Mouse (Mus musculus) G1E (cell line): ENCODE measurements around the gene Ppp3ca. TPM values are rescaled to one million over a fixed set of nuclear protein-coding genes. Genes with fewer than 3 reads are reported as not detected.

Experiments used
- ATAC-seq: 2 replicates; pipeline ENCODE4 v1.8.0; 2016; ENCODE audit warnings: mild to moderate bottlenecking; ENCODE audit not compliant: insufficient number of reproducible peaks, poor library complexity, low FRiP score, severe bottlenecking; ENCODE audit errors: extremely low read depth
- DNase-seq: peaks from one replicate; pipeline ENCODE4 v3.0.0; 2012; ENCODE audit warnings: low spot score
- H3K27me3 ChIP-seq: 2 replicates; pipeline ENCODE4 v1.6.1; 2012; ENCODE audit warnings: mild to moderate bottlenecking, low read length, inconsistent platforms; ENCODE audit not compliant: insufficient read depth
- H3K36me3 ChIP-seq: replicated peaks from 2 replicates; pipeline ENCODE3; 2012; ENCODE audit warnings: mild to moderate bottlenecking, inconsistent platforms
- H3K4me1 ChIP-seq: 2 replicates; pipeline ENCODE4 v1.6.1; 2012; ENCODE audit warnings: low read depth, low read length, inconsistent platforms, mixed read lengths; ENCODE audit not compliant: insufficient read depth
- H3K4me3 ChIP-seq: 2 replicates; pipeline ENCODE4 v1.5.1; 2012; ENCODE audit warnings: low read depth, mild to moderate bottlenecking, inconsistent platforms, low read length, moderate library complexity, mixed read lengths
- H3K9me3 ChIP-seq: replicated peaks from 2 replicates; pipeline ENCODE4 v1.6.1; 2012; ENCODE audit warnings: inconsistent platforms
- CTCF ChIP-seq: IDR thresholded peaks from 2 replicates; pipeline ENCODE4 v1.5.1; 2012; ENCODE audit warnings: low read depth, low read length, inconsistent platforms, mixed read lengths
- GATA1 ChIP-seq: IDR thresholded peaks from 2 replicates; pipeline ENCODE4 v1.6.1; 2012; ENCODE audit warnings: borderline replicate concordance, low read length, inconsistent platforms, mixed read lengths
- GATA2 ChIP-seq: IDR thresholded peaks from 2 replicates; pipeline ENCODE4 v1.6.1; 2012; ENCODE audit warnings: low read depth, low read length, inconsistent platforms, borderline replicate concordance
- POLR2AphosphoS5 ChIP-seq: IDR thresholded peaks from 2 replicates; pipeline ENCODE4 v1.6.1; 2012; ENCODE audit warnings: low read depth, low read length, inconsistent platforms; ENCODE audit not compliant: insufficient replicate concordance
- TAL1 ChIP-seq: conservative IDR thresholded peaks from 2 replicates; pipeline ENCODE4 v1.6.1; 2012; ENCODE audit warnings: low read depth, low read length, inconsistent platforms, mixed read lengths
- polyA plus RNA-seq: library from polyadenylated mRNA; stranded (reverse); fragments of >175 nt; gene quantifications from 2 replicates; pipeline ENCODE4 v1.2.3, GENCODE M21; 2012
- total RNA-seq, 2 experiments: library from RNA; stranded (forward) in 1 of 2; stranded (reverse) in 1 of 2; fragments of 200-1000 nt in 1 of 2; fragments of >200 nt in 1 of 2; fragmentation: Nextera tagmentation in 1 of 2; gene quantifications; 2 replicates each; pipeline ENCODE4 v1.2.3; 2014 to 2017

Gene Ppp3ca
- total and polyA plus RNA-seq, 3 experiments = 49.6 to 74.2 (median 52.8) TPM

- ATAC-seq (peak; percentile 31; the same call in 1 of the 2 replicates), DNase-seq (no peak)
- Histone ChIP-seq H3K9me3 (no peaks in the 10 kb centered on the region), H3K36me3 (no peaks in the 10 kb centered on the region), H3K4me3 (no peak overlapping the region), H3K27me3 (no peaks in the 10 kb centered on the region), H3K4me1 (peaks cover 38% of the 10 kb centered on the region)
- no peak for TF ChIP-seq TAL1
- no peak for TF ChIP-seq POLR2AphosphoS5
- TF ChIP-seq GATA2 = no peak
- TF ChIP-seq CTCF = no peak
- TF ChIP-seq GATA1 = no peak
These were observed 99.0 kb downstream of the Ppp3ca start for GRCm38 (mm10) chr3:136768775-136769485.

DNA sequence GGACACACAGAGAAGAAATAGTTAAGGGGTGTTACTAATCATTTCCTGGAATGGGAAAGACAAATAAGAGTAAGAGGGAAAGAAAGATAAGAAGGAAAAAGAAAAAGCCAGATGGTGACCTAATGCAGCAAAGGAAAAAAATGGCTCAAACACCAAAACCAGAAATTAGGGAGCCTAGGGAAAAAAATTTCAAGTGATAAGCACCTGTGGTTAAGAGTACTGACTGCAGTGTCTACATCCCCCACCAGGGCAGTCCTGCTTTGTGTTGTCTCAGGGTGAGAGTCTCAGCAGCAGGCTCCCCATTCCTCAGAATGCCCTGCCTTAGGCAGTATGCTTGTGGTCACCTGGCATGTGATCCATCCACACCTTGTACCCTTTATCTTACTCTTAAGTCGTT is 99.6 kb downstream of the Ppp3ca start:
- peak; percentile 71; the same call in 1 of the 2 replicates for ATAC-seq
- Histone ChIP-seq H3K36me3 (no peaks in the 10 kb centered on the region), H3K4me3 (no peak overlapping the region; the same call in 1 of the 2 replicates), H3K9me3 (no peaks in the 10 kb centered on the region), H3K27me3 (no peaks in the 10 kb centered on the region), H3K4me1 (peaks cover 37% of the 10 kb centered on the region)
- DNase-seq = no peak
- TF ChIP-seq GATA2 = no peak

GRCm38 (mm10) chr3:136771700-136772099 is 101.8 kb downstream of the Ppp3ca start:
- TF ChIP-seq GATA2 = no peak
- no peak for TF ChIP-seq TAL1
- no peak for TF ChIP-seq GATA1
- TF ChIP-seq POLR2AphosphoS5 = no peak
- no peak for TF ChIP-seq CTCF
- peaks cover 28% of the 10 kb centered on the region for H3K4me1 ChIP-seq
- no peaks in the 10 kb centered on the region for H3K27me3 ChIP-seq
- no peaks in the 10 kb centered on the region for H3K36me3 ChIP-seq
- ATAC-seq (no peak), DNase-seq (no peak)
- no peak overlapping the region for H3K4me3 ChIP-seq
- no peaks in the 10 kb centered on the region for H3K9me3 ChIP-seq

GRCm38 (mm10) chr3:136773217-136773616 is 103.3 kb downstream of the Ppp3ca start:
- DNase-seq = no peak
- Histone ChIP-seq H3K27me3 (no peaks in the 10 kb centered on the region), H3K9me3 (no peaks in the 10 kb centered on the region), H3K4me1 (peaks cover 27% of the 10 kb centered on the region), H3K4me3 (no peak overlapping the region), H3K36me3 (no peaks in the 10 kb centered on the region)
- no peak for TF ChIP-seq CTCF
- TF ChIP-seq GATA1 = no peak
- no peak for TF ChIP-seq POLR2AphosphoS5
- TF ChIP-seq GATA2 = no peak
- no peak for TF ChIP-seq TAL1
- no peak for ATAC-seq

GRCm38 (mm10) chr3:136774196-136774595 is 104.3 kb downstream of the Ppp3ca start:
- no peaks in the 10 kb centered on the region for H3K9me3 ChIP-seq
- TF ChIP-seq TAL1 (no peak), GATA2 (no peak), POLR2AphosphoS5 (no peak), GATA1 (no peak), CTCF (no peak)
- no peaks in the 10 kb centered on the region for H3K27me3 ChIP-seq

GRCm38 (mm10) chr3:136776525-136776924 is 106.6 kb downstream of the Ppp3ca start:
- Histone ChIP-seq H3K27me3 (no peaks in the 10 kb centered on the region), H3K36me3 (no peaks in the 10 kb centered on the region), H3K9me3 (no peaks in the 10 kb centered on the region), H3K4me1 (peaks cover 10% of the 10 kb centered on the region), H3K4me3 (no peak overlapping the region)
- TF ChIP-seq CTCF = no peak
- TF ChIP-seq GATA2 = no peak
- TF ChIP-seq TAL1 = no peak
- no peak for TF ChIP-seq POLR2AphosphoS5
- no peak for TF ChIP-seq GATA1
- ATAC-seq (no peak), DNase-seq (no peak)

More at GRCm38 (mm10) chr3:136774196-136774595, 104.3 kb downstream of the Ppp3ca start:
- Histone ChIP-seq H3K4me1 (peaks cover 21% of the 10 kb centered on the region), H3K4me3 (no peak overlapping the region), H3K36me3 (no peaks in the 10 kb centered on the region)
- no peak for ATAC-seq
- no peak for DNase-seq
